Mouse (Mus musculus): ENCODE data around the gene Ten1.

Gene Ten1

GRCm38 (mm10) chr11:116198639-116199531, at the start of gene Ten1, which contains the start of gene Acox1:
Gene Ten1, plus strand, starts transcription at chr11:116198855.
Gene Acox1, minus strand, starts transcription at chr11:116199045.
- peak; percentile 90 for DNase-seq (ENCODE audit: low read depth, low spot score)

GRCm38 (mm10) chr11:116149341-116149740, 49.3 kb upstream of the Ten1 start:
- no peak for DNase-seq (ENCODE audit: low read depth, low spot score)

GRCm38 (mm10) chr11:116150960-116151359, 47.7 kb upstream of the Ten1 start:
- no peak for DNase-seq (ENCODE audit: low read depth, low spot score)

GRCm38 (mm10) chr11:116161312-116161711, 37.3 kb upstream of the Ten1 start:
- no peak for DNase-seq (ENCODE audit: low read depth, low spot score)

GRCm38 (mm10) chr11:116162146-116162545, 36.5 kb upstream of the Ten1 start:
- DNase-seq (ENCODE audit: low read depth, low spot score), result peak; percentile 80

- DNase-seq (ENCODE audit: low read depth, low spot score), result no peak
These were observed 35.7 kb upstream of the Ten1 start for GRCm38 (mm10) chr11:116163002-116163401.

- DNase-seq (ENCODE audit: low read depth, low spot score), result no peak
These were observed 31.4 kb upstream of the Ten1 start for GRCm38 (mm10) chr11:116167232-116167631.

GRCm38 (mm10) chr11:116167884-116168439, 30.7 kb upstream of the Ten1 start, which contains the start of gene Fbf1:
Gene Fbf1, minus strand, starts transcription at chr11:116168166.
- peak; percentile 97 for DNase-seq (ENCODE audit: low read depth, low spot score)

- no peak for DNase-seq (ENCODE audit: low read depth, low spot score)
These were observed 29.4 kb upstream of the Ten1 start for GRCm38 (mm10) chr11:116169214-116169613.

- DNase-seq (ENCODE audit: low read depth, low spot score), result no peak
These were observed 28.5 kb upstream of the Ten1 start for GRCm38 (mm10) chr11:116170003-116170800.

GRCm38 (mm10) chr11:116171959-116172358, 26.7 kb upstream of the Ten1 start:
- no peak for DNase-seq (ENCODE audit: low read depth, low spot score)

- no peak for DNase-seq (ENCODE audit: low read depth, low spot score)
These were observed 23.7 kb upstream of the Ten1 start for GRCm38 (mm10) chr11:116174775-116175448.

- DNase-seq (ENCODE audit: low read depth, low spot score), result no peak
These were observed 22.6 kb upstream of the Ten1 start for GRCm38 (mm10) chr11:116176010-116176409.

- no peak for DNase-seq (ENCODE audit: low read depth, low spot score)
These were observed 20.1 kb upstream of the Ten1 start for GRCm38 (mm10) chr11:116178411-116179121.

- peak; percentile 61 for DNase-seq (ENCODE audit: low read depth, low spot score)
These were observed 12.8 kb upstream of the Ten1 start for GRCm38 (mm10) chr11:116185836-116186235.

GRCm38 (mm10) chr11:116186360-116186759, 12.3 kb upstream of the Ten1 start:
- no peak for DNase-seq (ENCODE audit: low read depth, low spot score)

GRCm38 (mm10) chr11:116187226-116187930, 11.3 kb upstream of the Ten1 start:
- DNase-seq (ENCODE audit: low read depth, low spot score), result no peak

GRCm38 (mm10) chr11:116194619-116195018, 4.0 kb upstream of the Ten1 start:
- no peak for DNase-seq (ENCODE audit: low read depth, low spot score)

- DNase-seq (ENCODE audit: low read depth, low spot score), result no peak
These were observed 3.4 kb upstream of the Ten1 start for GRCm38 (mm10) chr11:116195252-116195651.

GRCm38 (mm10) chr11:116196336-116196735, 2.3 kb upstream of the Ten1 start:
- no peak for DNase-seq (ENCODE audit: low read depth, low spot score)

Measured in telencephalon, adult 2 months (tissue).